Mouse (Mus musculus): ENCODE measurements at regions not wholly inside any gene's neighbourhood (a gene's known extent, or its start where the extent isn't known, plus 50 kb on each side); places are given as distances from the start of the nearest gene placed in this dataset.

GRCm38 (mm10) chr11:114215256-114215655 lies 148.4 kb upstream of the Sdk2 start:
- Histone ChIP-seq H3K4me3 (no peak overlapping the region), H3K9me3 (replicated peaks) (no peaks in the 10 kb centered on the region), H3K36me3 (no peaks in the 10 kb centered on the region), H3K9ac (no peak overlapping the region), H3K27ac (no peak overlapping the region), H3K4me1 (peaks cover 34% of the 10 kb centered on the region), H3K4me2 (replicated peaks) (no peak overlapping the region), H3K27me3 (0 out of 2 replicates have a peak, but pooled peaks cover 5% of the 10 kb centered on the region)
- WGBS, result 72% methylated on average over 8 of the region's 8 CpGs
- no peak for ATAC-seq (ENCODE audit: low FRiP score)

- Histone ChIP-seq H3K27me3 (no peaks in the 10 kb centered on the region), H3K4me1 (peaks cover 17% of the 10 kb centered on the region), H3K4me3 (no peak overlapping the region), H3K27ac (no peak overlapping the region), H3K4me2 (replicated peaks) (no peak overlapping the region), H3K9me3 (replicated peaks) (no peaks in the 10 kb centered on the region), H3K36me3 (no peaks in the 10 kb centered on the region), H3K9ac (no peak overlapping the region)
- no peak for ATAC-seq (ENCODE audit: low FRiP score)
- 65% methylated on average over 2 of the region's 2 CpGs for WGBS
These were observed 145.3 kb upstream of the Sdk2 start for GRCm38 (mm10) chr11:114212136-114212535.

GRCm38 (mm10) chr11:114205192-114205591 lies 138.3 kb upstream of the Sdk2 start:
- 49% methylated on average over 2 of the region's 2 CpGs for WGBS
- no peak for ATAC-seq (ENCODE audit: low FRiP score)
- Histone ChIP-seq H3K4me2 (replicated peaks) (no peak overlapping the region), H3K4me3 (no peak overlapping the region), H3K9ac (no peak overlapping the region), H3K27me3 (no peaks in the 10 kb centered on the region), H3K9me3 (replicated peaks) (no peaks in the 10 kb centered on the region), H3K36me3 (no peaks in the 10 kb centered on the region), H3K4me1 (0 out of 2 replicates have a peak, but pooled peaks cover 2% of the 10 kb centered on the region), H3K27ac (no peak overlapping the region)

- peaks cover 11% of the 10 kb centered on the region for H3K4me1 ChIP-seq
- 67% methylated on average over 9 of the region's 9 CpGs for WGBS
- H3K9ac ChIP-seq, result no peak overlapping the region
- H3K27ac ChIP-seq, result no peak overlapping the region
- no peaks in the 10 kb centered on the region for H3K36me3 ChIP-seq
- H3K27me3 ChIP-seq, result no peaks in the 10 kb centered on the region
- no peaks in the 10 kb centered on the region for H3K9me3 ChIP-seq (replicated peaks)
- H3K4me3 ChIP-seq, result no peak overlapping the region
- no peak overlapping the region for H3K4me2 ChIP-seq (replicated peaks)
- no peak for ATAC-seq (ENCODE audit: low FRiP score)
These were observed 136.6 kb upstream of the Sdk2 start for GRCm38 (mm10) chr11:114203416-114203815.

- 86% methylated on average over 16 of the region's 16 CpGs for WGBS
- H3K9ac ChIP-seq, result no peak overlapping the region
- H3K4me2 ChIP-seq (replicated peaks), result no peak overlapping the region
- no peak overlapping the region for H3K4me3 ChIP-seq
- H3K27me3 ChIP-seq, result no peaks in the 10 kb centered on the region
- no peak for ATAC-seq (ENCODE audit: low FRiP score)
- H3K4me1 ChIP-seq, result peaks cover 14% of the 10 kb centered on the region
- no peaks in the 10 kb centered on the region for H3K9me3 ChIP-seq (replicated peaks)
- no peak overlapping the region for H3K27ac ChIP-seq
- H3K36me3 ChIP-seq, result no peaks in the 10 kb centered on the region
These were observed 135.6 kb upstream of the Sdk2 start for GRCm38 (mm10) chr11:114202486-114202885.

DNA sequence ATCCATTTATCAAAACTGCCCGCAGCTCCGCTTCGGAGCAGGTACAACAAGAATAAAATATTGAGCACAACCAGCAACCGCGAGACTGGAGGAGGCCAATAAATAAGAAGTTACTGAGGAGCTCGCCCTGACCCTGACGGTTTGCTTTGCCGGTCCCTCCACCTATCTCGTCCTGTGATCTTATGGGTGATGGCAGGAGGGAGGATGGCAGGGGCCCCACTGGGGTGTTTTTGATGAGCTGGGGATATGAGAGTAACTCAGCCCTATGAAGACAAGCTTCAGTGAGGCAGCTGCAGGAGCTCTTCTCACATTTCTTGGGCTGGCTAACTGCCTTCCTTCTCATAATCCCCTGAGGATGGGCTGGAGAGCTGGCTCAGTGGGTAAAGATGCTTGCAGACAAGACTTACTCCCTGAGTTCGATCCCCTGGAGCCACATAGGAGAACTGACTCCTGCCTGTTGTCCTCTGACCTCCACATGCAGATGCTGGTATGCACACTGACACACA lies 132.3 kb upstream of the Sdk2 start:
- H3K4me1 ChIP-seq, result peaks cover 24% of the 10 kb centered on the region
- no peaks in the 10 kb centered on the region for H3K36me3 ChIP-seq
- no peak for ATAC-seq (ENCODE audit: low FRiP score)
- 0 out of 2 replicates have a peak overlapping the region, but pooled peaks have one; percentile 50 for H3K27ac ChIP-seq
- no peak overlapping the region for H3K4me2 ChIP-seq (replicated peaks)
- no peaks in the 10 kb centered on the region for H3K9me3 ChIP-seq (replicated peaks)
- H3K27me3 ChIP-seq, result no peaks in the 10 kb centered on the region
- WGBS, result 80% methylated on average over 10 of the region's 10 CpGs
- no peak overlapping the region for H3K9ac ChIP-seq
- no peak overlapping the region for H3K4me3 ChIP-seq

DNA sequence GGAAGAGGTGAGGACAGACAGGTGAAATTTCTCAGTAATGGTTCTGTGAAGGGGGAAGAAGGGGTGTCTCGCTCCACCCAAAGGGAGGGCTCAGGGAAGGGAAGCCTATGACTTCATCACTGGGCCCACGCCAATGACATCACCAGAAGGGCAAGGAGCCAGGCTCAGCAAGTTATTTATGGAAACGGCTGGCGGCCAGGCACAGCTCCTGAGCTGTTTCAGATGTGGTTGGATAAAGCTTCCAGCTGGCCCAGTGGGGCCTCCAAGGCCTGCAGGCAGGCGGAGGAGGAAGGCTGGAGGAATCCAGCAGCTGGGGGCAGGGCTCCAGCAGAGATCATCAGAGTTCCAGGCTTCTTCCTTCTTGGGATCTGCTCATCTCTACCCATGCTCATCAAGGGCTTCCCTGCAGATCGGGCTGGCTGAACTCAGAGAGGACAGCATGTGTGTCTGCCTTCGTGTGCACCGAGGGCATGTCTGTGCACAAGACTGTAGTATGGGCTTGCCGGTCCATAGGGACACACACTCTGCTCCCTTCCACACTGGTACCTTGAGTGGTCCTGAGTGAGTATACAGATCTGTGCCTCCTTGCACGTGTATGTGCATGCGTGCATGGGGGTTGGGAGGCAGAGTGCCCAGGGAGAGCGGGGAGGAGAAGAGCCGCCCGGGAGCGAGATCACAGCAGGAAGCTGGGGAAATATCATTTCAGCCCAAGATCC lies 131.6 kb upstream of the Sdk2 start:
- H3K4me3 ChIP-seq, result no peak overlapping the region
- peak overlapping the region; percentile 50; the same call in 1 of the 2 replicates for H3K27ac ChIP-seq
- H3K36me3 ChIP-seq, result no peaks in the 10 kb centered on the region
- peaks cover 24% of the 10 kb centered on the region for H3K4me1 ChIP-seq
- no peak overlapping the region for H3K9ac ChIP-seq
- no peaks in the 10 kb centered on the region for H3K27me3 ChIP-seq
- ATAC-seq (ENCODE audit: low FRiP score), result no peak
- H3K9me3 ChIP-seq (replicated peaks), result no peaks in the 10 kb centered on the region
- 62% methylated on average over 15 of the region's 15 CpGs for WGBS
- no peak overlapping the region; the same call in 1 of the 2 replicates for H3K4me2 ChIP-seq (replicated peaks)

- H3K27me3 ChIP-seq, result no peaks in the 10 kb centered on the region
- 97% methylated on average over 2 of the region's 2 CpGs for WGBS
- peaks cover 27% of the 10 kb centered on the region for H3K4me1 ChIP-seq
- no peak overlapping the region for H3K4me2 ChIP-seq (replicated peaks)
- no peaks in the 10 kb centered on the region for H3K36me3 ChIP-seq
- no peak overlapping the region for H3K4me3 ChIP-seq
- H3K9ac ChIP-seq, result 0 out of 2 replicates have a peak overlapping the region, but pooled peaks have one; percentile 18
- no peak overlapping the region for H3K27ac ChIP-seq
- no peak for ATAC-seq (ENCODE audit: low FRiP score)
- H3K9me3 ChIP-seq (replicated peaks), result no peaks in the 10 kb centered on the region
These were observed 128.4 kb upstream of the Sdk2 start for GRCm38 (mm10) chr11:114195291-114195690.

GRCm38 (mm10) chr11:114194055-114194706 lies 127.3 kb upstream of the Sdk2 start:
- Histone ChIP-seq H3K4me3 (no peak overlapping the region), H3K4me2 (replicated peaks) (no peak overlapping the region), H3K9me3 (replicated peaks) (no peaks in the 10 kb centered on the region), H3K27me3 (no peaks in the 10 kb centered on the region), H3K27ac (no peak overlapping the region), H3K9ac (no peak overlapping the region), H3K4me1 (peaks cover 25% of the 10 kb centered on the region), H3K36me3 (no peaks in the 10 kb centered on the region)
- ATAC-seq (ENCODE audit: low FRiP score), result no peak
- WGBS, result 47% methylated on average over 16 of the region's 16 CpGs

GRCm38 (mm10) chr11:114193018-114193417 lies 126.2 kb upstream of the Sdk2 start:
- Histone ChIP-seq H3K27ac (no peak overlapping the region), H3K27me3 (no peaks in the 10 kb centered on the region), H3K9me3 (replicated peaks) (no peaks in the 10 kb centered on the region), H3K4me1 (peaks cover 15% of the 10 kb centered on the region), H3K36me3 (no peaks in the 10 kb centered on the region), H3K4me2 (replicated peaks) (no peak overlapping the region), H3K4me3 (no peak overlapping the region), H3K9ac (no peak overlapping the region)
- no peak for ATAC-seq (ENCODE audit: low FRiP score)
- WGBS, result 92% methylated on average over 7 of the region's 7 CpGs

DNA sequence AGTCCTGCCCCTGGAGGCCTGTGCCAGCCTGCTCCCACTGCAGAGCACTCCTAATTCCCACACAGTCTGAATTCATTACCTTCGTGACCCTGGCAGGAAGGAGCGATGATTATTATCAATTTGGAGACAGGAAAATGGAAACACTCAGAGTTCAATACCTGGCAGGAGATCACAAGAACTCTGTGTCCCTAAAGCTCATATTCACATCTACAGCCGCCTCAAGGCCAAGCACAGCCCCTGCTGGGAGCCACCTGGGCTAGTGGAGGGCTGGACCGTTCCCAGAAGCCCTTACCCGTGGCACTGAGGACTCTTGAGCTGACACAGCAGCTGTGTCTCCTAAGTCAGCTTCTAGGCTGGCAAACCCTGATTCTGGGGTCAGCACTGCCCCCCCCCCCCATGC lies 124.8 kb upstream of the Sdk2 start:
- Histone ChIP-seq H3K27ac (no peak overlapping the region), H3K27me3 (no peaks in the 10 kb centered on the region; the same call in 1 of the 2 replicates), H3K9ac (no peak overlapping the region), H3K36me3 (no peaks in the 10 kb centered on the region), H3K4me3 (no peak overlapping the region), H3K4me1 (peaks cover 15% of the 10 kb centered on the region), H3K9me3 (replicated peaks) (no peaks in the 10 kb centered on the region), H3K4me2 (replicated peaks) (no peak overlapping the region)
- WGBS, result 49% methylated on average over 5 of the region's 5 CpGs
- ATAC-seq (ENCODE audit: low FRiP score), result no peak

- WGBS, result 37% methylated on average over 17 of the region's 18 CpGs
- no peaks in the 10 kb centered on the region for H3K36me3 ChIP-seq
These were observed 118.4 kb upstream of the Sdk2 start for GRCm38 (mm10) chr11:114184970-114185882.

More at GRCm38 (mm10) chr11:114184970-114185882, 118.4 kb upstream of the Sdk2 start:
- Histone ChIP-seq H3K4me1 (peaks cover 14% of the 10 kb centered on the region), H3K4me3 (no peak overlapping the region), H3K9me3 (replicated peaks) (no peaks in the 10 kb centered on the region), H3K27me3 (no peaks in the 10 kb centered on the region; the same call in 1 of the 2 replicates), H3K27ac (peak overlapping the region; percentile 23), H3K4me2 (replicated peaks) (no peak overlapping the region), H3K9ac (no peak overlapping the region)
- ATAC-seq (ENCODE audit: low FRiP score), result peak; percentile 69
